Mouse (Mus musculus) C2C12 (cell line): ENCODE data around the gene Slc36a3.

Experiments
- CEBPB ChIP-seq: IDR thresholded peaks from one replicate; pipeline ENCODE4 v1.6.1; 2011; ENCODE audit warnings: low read depth, mild to moderate bottlenecking, control low read depth, moderate library complexity
- CTCF ChIP-seq: IDR thresholded peaks from one replicate; pipeline ENCODE4 v1.5.1; 2011; ENCODE audit not compliant: control insufficient read depth, insufficient read depth, insufficient read length
- FOSL1 ChIP-seq: IDR thresholded peaks from one replicate; pipeline ENCODE4 v1.8.0; 2011; ENCODE audit warnings: mild to moderate bottlenecking, low read length; ENCODE audit not compliant: poor library complexity, insufficient read depth, severe bottlenecking
- MAX ChIP-seq: IDR thresholded peaks from one replicate; pipeline ENCODE4 v1.6.1; 2011; ENCODE audit warnings: mild to moderate bottlenecking, control low read depth
- MYOD1 ChIP-seq: IDR thresholded peaks from one replicate; pipeline ENCODE4 v1.6.1; 2011; ENCODE audit warnings: low read depth; ENCODE audit not compliant: control insufficient read depth, insufficient read length
- MYOG ChIP-seq: IDR thresholded peaks from one replicate; pipeline ENCODE4 v1.6.1; 2011; ENCODE audit not compliant: control insufficient read depth, insufficient read length; ENCODE audit errors: extremely low read depth
- USF1 ChIP-seq: IDR thresholded peaks from one replicate; pipeline ENCODE4 v1.6.1; 2011; ENCODE audit warnings: low read depth, mild to moderate bottlenecking, control low read depth, moderate library complexity

GRCm38 (mm10) chr11:55164723-55165122 lies 13.2 kb upstream of the Slc36a3 start:
- TF ChIP-seq CTCF: no peak
- no peak for TF ChIP-seq USF1
- no peak for TF ChIP-seq MAX
- TF ChIP-seq MYOD1: no peak
- no peak for TF ChIP-seq CEBPB
- no peak for TF ChIP-seq MYOG
- TF ChIP-seq FOSL1: no peak
